21 mouse cellular contexts compared by ENCODE assay signal in genomic region chr4:135167816-135168527, GRCm38 (mm10). TPM values are rescaled to one million over a fixed set of nuclear protein-coding genes. Genes with fewer than 3 reads are reported as not detected.
DNase-seq lines count a peak whose midpoint lies in the region; ATAC-seq and TF ChIP-seq lines count a peak whose summit lies in the region.
"Had no signal": no experiment of that assay in that cellular context is flagged by ENCODE, and none has a peak within 500 bp of the region (broad histone marks: within the 10 kb centered on the region; RNA-seq: fewer than 3 reads in every experiment).

No protein-coding gene starts in this region.

- H3K4me2 ChIP-seq in midbrain, embryonic 11.5 days = no peak overlapping the region
- no peak overlapping the region for H3K4me2 ChIP-seq in midbrain, postnatal 0 days (ENCODE audit: low read depth, low read length, poor library complexity, severe bottlenecking)
- peak overlapping the region; percentile 46; the same call in 1 of the 2 replicates for H3K4me2 ChIP-seq in limb, embryonic 12.5 days

- H3K9me3 ChIP-seq in midbrain, embryonic 11.5 days (ENCODE audit: control insufficient read depth, low read length) = no peaks in the 10 kb centered on the region
- no peaks in the 10 kb centered on the region for H3K9me3 ChIP-seq in midbrain, postnatal 0 days (ENCODE audit: low read length)
- no peaks in the 10 kb centered on the region for H3K9me3 ChIP-seq in limb, embryonic 12.5 days
- H3K9me3 ChIP-seq: midbrain, embryonic 10.5 days had no signal

- H3K4me1 ChIP-seq in midbrain, embryonic 11.5 days (ENCODE audit: control insufficient read depth, insufficient read depth, low read length) = peaks cover 2% of the 10 kb centered on the region; the same call in 1 of the 2 replicates
- no peaks in the 10 kb centered on the region for H3K4me1 ChIP-seq in midbrain, postnatal 0 days (ENCODE audit: insufficient read depth, low read length)
- peaks cover 63% of the 10 kb centered on the region for H3K4me1 ChIP-seq in limb, embryonic 12.5 days (replicated peaks)

- H3K36me3 ChIP-seq in midbrain, embryonic 11.5 days (ENCODE audit: control insufficient read depth, insufficient read depth, low read length) = no peaks in the 10 kb centered on the region
- no peaks in the 10 kb centered on the region for H3K36me3 ChIP-seq in midbrain, postnatal 0 days (ENCODE audit: insufficient read depth, low read length)
- no peaks in the 10 kb centered on the region for H3K36me3 ChIP-seq in limb, embryonic 12.5 days
- H3K36me3 ChIP-seq: midbrain, embryonic 10.5 days had no signal

- peaks cover 34% of the 10 kb centered on the region for H3K27me3 ChIP-seq in midbrain, embryonic 11.5 days (ENCODE audit: control insufficient read depth, insufficient read depth, low read length)
- peaks cover 34% of the 10 kb centered on the region for H3K27me3 ChIP-seq in midbrain, postnatal 0 days (ENCODE audit: insufficient read depth, low read length)
- H3K27me3 ChIP-seq in limb, embryonic 12.5 days = peaks cover 91% of the 10 kb centered on the region

- no peak for TF ChIP-seq CTCF in midbrain, postnatal 0 days (IDR thresholded peaks at IDR 0.05)

- no peak overlapping the region for H3K9ac ChIP-seq in midbrain, embryonic 11.5 days (ENCODE audit: low read length)
- H3K9ac ChIP-seq in midbrain, postnatal 0 days (replicated peaks; ENCODE audit: low read length, poor library complexity, severe bottlenecking) = no peak overlapping the region
- H3K9ac ChIP-seq in limb, embryonic 12.5 days (replicated peaks) = no peak overlapping the region
- H3K9ac ChIP-seq: forebrain, postnatal 0 days had no signal

- no peak overlapping the region for H3K27ac ChIP-seq in midbrain, embryonic 11.5 days (ENCODE audit: low read depth, low read length)
- H3K27ac ChIP-seq in midbrain, postnatal 0 days (ENCODE audit: low read depth, low read length) = no peak overlapping the region
- H3K27ac ChIP-seq in limb, embryonic 12.5 days = 0 out of 2 replicates have a peak overlapping the region, but pooled peaks have one; percentile 12
- H3K27ac ChIP-seq: midbrain, embryonic 10.5 days had no signal

- 49% methylated on average over 7 of the region's 7 CpGs for WGBS in midbrain, embryonic 11.5 days
- 59% methylated on average over 7 of the region's 7 CpGs for WGBS in midbrain, postnatal 0 days
- 42% methylated on average over 7 of the region's 7 CpGs for WGBS in limb, embryonic 12.5 days

- DNase-seq in midbrain, embryonic 11.5 days (ENCODE audit: low spot score, missing footprints) = peak; percentile 81
- DNase-seq in midbrain, postnatal 0 days (ENCODE audit: low spot score) = no peak
- DNase-seq in T-cell, adult 2 months (ENCODE audit: low spot score) = no peak
- no peak for DNase-seq in MN1 (ENCODE audit: low spot score)
- DNase-seq: adrenal gland, adult 2 months; cerebellum, adult 11-12 months; forebrain, postnatal 0 days; gastrocnemius, postnatal 25 days; heart, postnatal 4 days; kidney, postnatal 14 days; left cerebral cortex, postnatal 4 days; lung, postnatal 10 days; thymus, postnatal 14 days had no signal

- ATAC-seq in midbrain, embryonic 11.5 days (ENCODE audit: low FRiP score) = no peak
- ATAC-seq in midbrain, postnatal 0 days (ENCODE audit: low FRiP score) = no peak
- ATAC-seq in common myeloid progenitor, adult 5-6 weeks (replicated peaks; ENCODE audit: low read depth, poor library complexity, severe bottlenecking) = peak; percentile 37
- no peak for ATAC-seq in limb, embryonic 12.5 days (ENCODE audit: insufficient number of reproducible peaks, insufficient read depth, low FRiP score, low TSS enrichment, low read depth)
- peak; percentile 32; the same call in 1 of the 2 replicates for ATAC-seq in megakaryocyte progenitor cell, adult 5-6 weeks (replicated peaks; ENCODE audit: poor library complexity)
- ATAC-seq: forebrain, postnatal 0 days; inflammation-experienced regulatory T-cells, adult 6 months had no signal

- H3K4me3 ChIP-seq in midbrain, embryonic 11.5 days (ENCODE audit: low read depth, low read length) = no peak overlapping the region
- H3K4me3 ChIP-seq in midbrain, postnatal 0 days (ENCODE audit: low read depth, low read length) = no peak overlapping the region
- no peak overlapping the region for H3K4me3 ChIP-seq in limb, embryonic 12.5 days (replicated peaks)
- H3K4me3 ChIP-seq: myocyte had no signal

RNA-seq across cellular contexts. Expression of gene Runx3, which starts 47.5 kb away (rescaled TPM):
- polyA plus RNA-seq in midbrain, embryonic 11.5 days (2014; fragmentation: Nextera tagmentation; extraction: Ambion mirVana) = 0.08 TPM in 1 of 2 replicates, not detected in the other
- total RNA-seq in midbrain, postnatal 0 days (2014; rRNA removed) = not detected in 2 replicates
- polyA plus RNA-seq in midbrain, postnatal 0 days (2015; fragmentation: Nextera tagmentation; extraction: Ambion mirVana) = not detected in 2 replicates
- total RNA-seq in common myeloid progenitor, adult 5-6 weeks (2017) = 8.9 and 20.1 TPM in 2 replicates
- 1.5 and 2.0 TPM in 2 replicates for polyA plus RNA-seq in limb, embryonic 12.5 days (2016; fragmentation: Nextera tagmentation; extraction: Ambion mirVana)
- total RNA-seq in megakaryocyte progenitor cell, adult 5-6 weeks (2015) = 56.7 and 60.5 TPM in 2 replicates
- 7.1 and 10.8 TPM in 2 replicates for total RNA-seq in megakaryocyte progenitor cell, adult 5-6 weeks (2017)
- total RNA-seq: forebrain, postnatal 0 days; layer of hippocampus, postnatal 10 days had no signal
- polyA plus RNA-seq: forebrain, postnatal 0 days; heart, embryonic 11.5 days had no signal

Comparison
In these comparisons a context has a peak if more than half of its experiments do, and no peak if none do; other contexts are left out.
1. ATAC-seq: peak in common myeloid progenitor, adult 5-6 weeks (single experiment) and megakaryocyte progenitor cell, adult 5-6 weeks (single experiment); none in midbrain, embryonic 11.5 days (single experiment), midbrain, postnatal 0 days (single experiment) and limb, embryonic 12.5 days (single experiment).